Mouse (Mus musculus) gonadal fat pad, adult 2 months (tissue): Measurements from ENCODE around the gene Tfap2d. TPM values are rescaled to one million over a fixed set of nuclear protein-coding genes. Genes with fewer than 3 reads are reported as not detected.

Experiments used
- DNase-seq: peaks from one replicate; pipeline ENCODE4 v3.0.0-alpha.2; 2012; ENCODE audit warnings: low read depth
- polyA plus RNA-seq: library from polyadenylated mRNA; depleted of rRNA; stranded (reverse); fragments of >200 nt; gene quantifications from 2 replicates; pipeline ENCODE4 v1.2.3, GENCODE M21; 2012; rRNA removed

Gene Tfap2d
- polyA plus RNA-seq, result not detected in 2 replicates

GRCm38 (mm10) chr1:19102631-19103030 is at the start of gene Tfap2d:
Tfap2d (plus strand) TSS chr1:19103022.
- DNase-seq, result no peak

GRCm38 (mm10) chr1:19056300-19056699 is 46.5 kb upstream of the Tfap2d start:
- DNase-seq, result no peak

- DNase-seq, result no peak
Measured at GRCm38 (mm10) chr1:19056861-19057260, 46.0 kb upstream of the Tfap2d start.

- no peak for DNase-seq
Measured at GRCm38 (mm10) chr1:19088078-19088477, 14.7 kb upstream of the Tfap2d start.

- DNase-seq, result no peak
Measured at GRCm38 (mm10) chr1:19096921-19097320, 5.9 kb upstream of the Tfap2d start.

- DNase-seq, result no peak
Measured at GRCm38 (mm10) chr1:19103316-19103715, 494 bp downstream of the Tfap2d start.

- no peak for DNase-seq
Measured at GRCm38 (mm10) chr1:19103776-19104142, 937 bp downstream of the Tfap2d start.

- DNase-seq, result no peak
Measured at GRCm38 (mm10) chr1:19104143-19104857, 1.5 kb downstream of the Tfap2d start.

GRCm38 (mm10) chr1:19106401-19106800 is 3.6 kb downstream of the Tfap2d start:
- no peak for DNase-seq

- DNase-seq, result no peak
Measured at GRCm38 (mm10) chr1:19106841-19107800, 4.3 kb downstream of the Tfap2d start.

- DNase-seq, result no peak
Measured at GRCm38 (mm10) chr1:19107801-19108200, 5.0 kb downstream of the Tfap2d start.

- no peak for DNase-seq
Measured at GRCm38 (mm10) chr1:19109711-19110110, 6.9 kb downstream of the Tfap2d start.

- DNase-seq, result no peak
Measured at GRCm38 (mm10) chr1:19110211-19110610, 7.4 kb downstream of the Tfap2d start.

GRCm38 (mm10) chr1:19111020-19111419 is 8.2 kb downstream of the Tfap2d start:
- no peak for DNase-seq

- no peak for DNase-seq
Measured at GRCm38 (mm10) chr1:19178742-19179397, 76.0 kb downstream of the Tfap2d start.

- no peak for DNase-seq
Measured at GRCm38 (mm10) chr1:19205649-19206048, 102.8 kb downstream of the Tfap2d start.

GRCm38 (mm10) chr1:19206194-19206593 is 103.4 kb downstream of the Tfap2d start:
- no peak for DNase-seq

GRCm38 (mm10) chr1:19207611-19208010 is 104.8 kb downstream of the Tfap2d start:
- no peak for DNase-seq

GRCm38 (mm10) chr1:19208641-19209358 is 106.0 kb downstream of the Tfap2d start, which contains the start of gene Tfap2b:
Tfap2b (plus strand) TSS chr1:19208914.
- no peak for DNase-seq

- no peak for DNase-seq
Measured at GRCm38 (mm10) chr1:19209359-19209745, 106.5 kb downstream of the Tfap2d start.

- DNase-seq, result no peak
Measured at GRCm38 (mm10) chr1:19209776-19210175, 107.0 kb downstream of the Tfap2d start.
